Mouse (Mus musculus): ENCODE results near the gene Hemk1. TPM values are rescaled to one million over a fixed set of nuclear protein-coding genes. Genes with fewer than 3 reads are reported as not detected.

Hemk1 gene
- polyA plus RNA-seq, 1 experiment: 28.6 TPM

DNA sequence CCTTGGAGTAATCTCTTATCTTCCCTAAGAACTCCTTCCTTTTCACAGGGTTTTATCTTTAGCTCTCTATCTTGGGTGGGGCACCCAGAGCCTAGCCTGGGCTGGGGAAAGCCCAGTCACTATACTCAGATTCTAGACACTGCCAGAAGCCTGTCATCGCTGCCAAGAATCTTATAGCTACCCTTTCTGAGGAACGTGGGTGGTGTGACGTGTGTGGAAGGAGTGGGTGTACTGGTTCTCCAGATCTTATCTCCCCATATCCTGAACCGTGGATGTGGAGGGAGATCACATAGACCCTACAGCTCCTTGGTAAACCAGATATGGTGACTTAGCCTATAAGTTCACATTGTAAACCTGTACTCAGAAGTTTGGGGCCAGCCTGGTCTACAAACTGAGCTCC, 42.5 kb downstream of the Hemk1 start:
- no peak for DNase-seq (ENCODE audit: low read depth)

DNA sequence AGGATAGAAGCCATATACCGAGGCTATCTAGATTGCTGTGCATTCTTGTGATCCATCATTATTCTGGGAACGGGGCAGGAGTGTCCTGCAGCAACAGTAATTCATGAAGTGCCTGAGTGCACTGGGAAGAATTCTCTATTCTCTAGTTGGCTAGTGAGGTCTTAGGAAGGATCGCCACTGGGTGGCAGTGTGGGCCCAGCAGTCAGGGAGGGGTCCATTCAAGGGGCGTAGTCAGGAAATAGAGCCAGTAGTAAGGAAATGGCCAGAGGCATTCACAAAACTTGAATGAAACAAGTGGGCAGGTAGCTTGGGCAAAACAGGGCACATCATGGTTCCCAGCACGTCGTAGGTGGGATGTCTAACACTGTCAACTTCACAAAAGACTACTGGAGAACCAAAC, 43.9 kb downstream of the Hemk1 start:
- no peak for DNase-seq (ENCODE audit: low read depth)

DNA sequence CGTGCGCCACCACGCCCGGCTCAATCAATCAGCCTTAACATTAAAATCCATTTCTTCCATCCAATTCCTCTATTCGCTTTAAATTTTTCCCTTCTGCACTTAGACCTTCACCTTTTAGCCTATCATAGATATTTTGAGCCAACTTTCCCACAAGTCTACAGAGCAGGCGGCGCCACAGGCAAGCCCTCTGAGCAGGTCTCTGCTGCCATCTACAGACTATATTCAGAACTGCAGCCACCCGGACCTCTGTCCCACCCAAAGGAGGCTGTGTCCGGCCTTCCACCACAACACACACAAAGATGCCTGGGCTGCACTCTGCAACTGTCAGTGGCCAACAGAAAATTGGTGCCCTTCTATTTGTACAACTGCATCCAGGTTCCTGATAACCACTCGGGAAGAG, 47.3 kb downstream of the Hemk1 start:
- no peak for DNase-seq (ENCODE audit: low read depth)

DNA sequence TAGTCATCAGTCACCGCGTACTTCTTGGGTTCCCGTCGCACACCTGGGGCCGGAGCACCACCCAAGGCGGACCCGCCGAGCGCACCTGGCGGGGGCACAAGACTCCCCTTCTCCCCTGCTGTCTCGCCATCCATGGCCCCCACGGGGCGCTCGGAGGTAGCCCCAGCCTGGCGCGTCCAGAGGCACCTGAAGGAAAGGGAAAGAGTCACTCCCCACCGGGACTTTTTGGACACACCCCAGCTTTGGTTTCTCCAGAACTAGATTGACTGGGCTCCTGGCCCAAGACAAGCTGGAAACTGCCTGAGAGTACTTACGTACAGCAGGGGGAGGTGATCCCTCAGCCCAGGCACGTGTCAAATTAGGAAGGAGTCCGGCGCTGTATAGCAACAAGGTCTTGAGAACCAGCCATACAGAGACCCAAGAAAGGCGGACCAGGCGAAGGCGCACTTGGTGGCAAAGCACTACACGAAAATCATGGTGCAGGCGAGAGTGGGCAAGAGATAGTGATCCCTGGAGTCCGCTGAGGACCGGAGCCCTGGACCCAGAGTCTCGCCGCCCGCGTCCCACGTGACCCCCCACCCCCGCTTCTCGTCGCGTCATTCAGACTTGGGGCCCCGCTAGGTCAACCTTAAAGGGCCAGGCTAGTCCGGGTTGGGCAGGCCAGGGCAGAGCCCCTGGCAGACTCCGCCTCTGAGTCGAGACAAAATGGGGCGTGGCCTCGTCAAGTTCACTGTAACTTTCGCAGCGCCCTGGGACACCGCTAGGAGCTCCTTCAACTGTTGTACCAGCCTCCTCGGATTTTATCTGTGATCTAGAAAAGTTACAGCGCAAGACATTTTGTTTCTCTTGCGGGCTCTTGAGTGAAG, 48.7 kb downstream of the Hemk1 start, which contains the start of gene Mapkapk3:
Gene Mapkapk3 (minus strand): TSS at position 667 of the 866 bp plus-strand sequence.
- DNase-seq (ENCODE audit: low read depth): peak; percentile 79

DNA sequence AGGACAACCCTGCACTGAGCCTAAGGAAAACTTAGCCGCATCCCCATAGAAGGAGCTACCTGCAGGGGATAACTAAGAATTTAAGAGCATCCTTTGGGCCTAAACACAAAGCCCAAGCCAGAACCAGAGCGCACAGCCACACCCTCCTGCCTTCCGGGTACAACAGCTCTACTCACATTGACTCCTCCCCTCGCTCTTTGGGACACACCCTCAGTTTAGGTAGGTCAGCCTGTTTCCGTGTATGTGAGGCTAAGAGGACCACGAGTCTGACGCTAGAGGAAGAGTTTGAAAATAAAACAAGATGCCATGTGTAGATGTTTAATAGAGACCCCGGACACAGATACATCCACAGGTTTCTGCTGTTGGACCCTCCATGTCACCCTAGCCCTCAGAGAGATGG, 49.4 kb downstream of the Hemk1 start:
- DNase-seq (ENCODE audit: low read depth): no peak

DNA sequence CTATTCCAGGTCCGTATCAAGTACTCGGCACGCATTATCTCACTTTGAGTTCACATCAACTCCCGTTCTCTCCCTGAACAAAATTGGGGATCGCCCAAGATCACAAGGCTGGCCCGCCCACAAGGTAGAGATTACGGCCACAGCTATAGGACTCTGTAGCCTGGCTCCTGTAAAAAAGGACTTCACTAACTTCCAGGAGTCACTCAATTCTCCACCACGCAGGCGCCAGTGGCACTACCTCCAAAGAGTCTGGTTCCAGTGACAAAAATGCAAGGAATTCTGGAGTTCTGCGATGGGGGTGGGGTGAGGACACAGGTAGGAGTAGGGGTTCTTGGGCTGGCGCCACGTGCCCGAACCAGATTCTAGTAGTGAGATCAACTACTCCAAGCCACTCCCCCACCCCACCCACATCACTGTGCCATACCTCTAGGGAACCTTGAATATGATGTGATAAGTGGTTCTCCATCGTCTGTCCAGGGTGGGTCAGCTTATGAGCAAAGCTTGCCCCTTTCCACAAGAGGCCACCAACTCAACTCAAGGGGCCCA, 50.0 kb downstream of the Hemk1 start:
- DNase-seq (ENCODE audit: low read depth): no peak

DNA sequence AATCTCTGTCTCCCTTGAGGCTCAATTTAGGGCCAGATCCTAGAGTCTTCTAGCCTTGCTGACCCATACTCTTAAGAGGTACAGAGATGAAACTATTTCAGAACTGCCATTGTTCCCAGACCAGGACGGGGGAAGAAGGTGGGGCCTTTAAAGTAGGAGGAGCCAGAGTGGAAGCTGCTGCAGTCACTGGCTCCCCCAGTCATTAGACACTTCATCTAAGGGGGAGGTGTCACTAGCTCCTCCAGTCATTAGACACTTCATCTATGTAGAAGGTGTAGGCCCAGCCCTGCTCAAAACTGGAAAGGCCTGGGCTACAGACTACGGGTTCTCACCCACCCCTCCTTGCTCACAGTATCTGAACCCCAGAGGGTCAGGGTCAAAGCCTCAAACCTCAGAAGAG, 50.9 kb downstream of the Hemk1 start:
- DNase-seq (ENCODE audit: low read depth): no peak

DNA sequence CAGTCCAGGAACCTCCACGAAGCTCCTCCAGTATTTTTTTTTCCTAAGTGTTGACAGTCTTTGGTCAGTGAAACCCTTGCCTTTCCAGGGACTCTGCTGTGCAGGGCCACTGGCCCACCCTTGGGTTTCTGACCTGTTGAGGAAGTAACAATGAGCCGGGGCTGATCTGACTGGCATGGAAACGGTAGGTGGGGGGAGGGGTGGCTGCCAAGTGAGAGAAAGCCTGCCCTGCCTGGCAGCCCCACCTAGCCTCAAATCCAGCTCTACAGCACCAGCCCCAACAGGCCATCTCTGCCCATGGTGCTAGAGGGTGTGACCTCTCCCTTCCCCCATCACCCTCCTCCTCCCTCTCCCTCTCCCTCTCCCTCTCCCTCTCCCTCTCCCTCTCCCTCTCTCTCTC, 53.1 kb downstream of the Hemk1 start:
- DNase-seq (ENCODE audit: low read depth): no peak

DNA sequence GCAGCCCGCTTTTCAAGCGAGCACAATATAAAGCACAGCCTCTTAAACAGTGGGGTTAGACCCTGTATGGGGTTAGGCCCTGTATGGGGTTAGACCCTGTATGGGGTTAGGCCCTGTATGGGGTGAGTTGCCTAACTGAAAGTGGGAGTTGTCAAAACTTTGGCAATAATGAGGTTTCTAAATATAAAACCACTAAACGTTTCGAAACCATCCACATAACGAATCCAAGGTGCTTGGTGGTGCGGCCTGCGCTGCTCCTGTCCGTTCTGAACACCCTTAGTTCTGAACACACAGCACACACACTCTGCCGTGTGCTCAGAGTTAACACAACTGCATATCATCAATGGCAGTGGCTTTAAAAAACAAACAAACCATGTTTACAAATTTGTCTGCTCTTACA, 55.2 kb downstream of the Hemk1 start:
- DNase-seq (ENCODE audit: low read depth): no peak

DNA sequence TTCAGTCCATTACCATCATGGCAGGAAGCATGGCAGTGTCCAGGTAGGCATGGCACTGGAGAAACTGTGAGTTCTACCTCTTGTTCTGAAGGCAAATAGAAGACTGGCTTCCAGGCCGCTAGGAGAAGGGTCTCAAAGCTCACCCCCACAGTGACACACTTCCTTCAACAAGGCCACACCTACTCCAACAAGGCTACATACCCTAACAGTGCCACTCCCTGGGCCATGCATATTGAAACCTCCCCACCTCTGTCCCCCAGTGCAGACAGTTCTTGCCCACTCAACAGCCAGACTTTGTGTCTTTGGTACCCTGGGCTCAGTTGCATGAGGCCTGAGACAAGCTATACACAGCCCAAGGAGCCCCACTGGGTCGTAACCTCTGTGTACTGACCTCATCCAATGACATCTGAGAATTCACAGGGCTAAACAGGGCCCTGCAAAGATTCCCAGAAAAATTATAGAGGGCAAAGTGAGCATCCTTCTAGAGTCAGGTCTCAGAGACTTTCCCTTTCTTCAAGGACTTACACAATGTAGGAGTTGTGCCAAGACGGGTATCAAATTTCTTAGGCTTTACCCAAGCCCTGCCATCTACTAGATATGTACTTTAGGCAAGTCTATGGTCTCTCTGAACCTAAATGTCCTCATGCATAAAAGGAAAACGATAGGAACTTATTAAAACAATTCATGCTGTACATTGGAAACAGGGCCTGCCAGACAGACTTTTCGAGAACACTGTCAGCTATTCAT, 56.7 kb downstream of the Hemk1 start:
- DNase-seq (ENCODE audit: low read depth): no peak

DNA sequence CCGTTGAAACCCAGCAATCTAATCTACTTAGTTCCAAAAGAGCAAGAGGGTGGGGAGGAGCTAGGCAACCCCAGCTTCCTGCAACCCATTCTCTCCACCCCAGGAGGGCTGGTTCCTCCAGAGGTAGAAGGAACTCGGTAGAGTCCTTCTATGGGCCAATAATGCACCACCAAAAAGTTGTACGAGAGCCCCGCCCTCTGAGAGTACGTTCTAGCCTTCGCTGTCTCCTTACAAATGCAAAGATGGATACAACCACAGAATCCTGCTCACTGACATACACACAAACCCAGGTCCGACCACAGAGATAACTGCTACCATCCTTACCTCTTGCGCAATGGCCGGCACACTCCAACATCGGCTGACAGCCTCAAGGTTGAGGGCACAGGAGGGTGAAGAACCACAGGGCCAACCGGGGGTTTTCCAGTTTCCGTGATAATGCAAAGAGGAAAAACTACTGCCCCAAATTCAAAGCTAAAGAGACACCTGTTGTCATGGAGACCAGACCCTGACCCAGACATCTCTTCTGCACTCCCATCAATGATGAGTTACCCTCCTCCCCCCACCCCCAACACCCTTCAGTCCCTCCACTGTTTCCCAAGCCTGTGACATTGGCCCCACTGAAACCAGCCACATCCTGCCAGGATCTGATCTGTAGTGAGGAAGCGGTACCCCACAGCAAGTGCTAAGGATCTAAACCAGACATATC, 57.7 kb downstream of the Hemk1 start:
- no peak for DNase-seq (ENCODE audit: low read depth)

DNA sequence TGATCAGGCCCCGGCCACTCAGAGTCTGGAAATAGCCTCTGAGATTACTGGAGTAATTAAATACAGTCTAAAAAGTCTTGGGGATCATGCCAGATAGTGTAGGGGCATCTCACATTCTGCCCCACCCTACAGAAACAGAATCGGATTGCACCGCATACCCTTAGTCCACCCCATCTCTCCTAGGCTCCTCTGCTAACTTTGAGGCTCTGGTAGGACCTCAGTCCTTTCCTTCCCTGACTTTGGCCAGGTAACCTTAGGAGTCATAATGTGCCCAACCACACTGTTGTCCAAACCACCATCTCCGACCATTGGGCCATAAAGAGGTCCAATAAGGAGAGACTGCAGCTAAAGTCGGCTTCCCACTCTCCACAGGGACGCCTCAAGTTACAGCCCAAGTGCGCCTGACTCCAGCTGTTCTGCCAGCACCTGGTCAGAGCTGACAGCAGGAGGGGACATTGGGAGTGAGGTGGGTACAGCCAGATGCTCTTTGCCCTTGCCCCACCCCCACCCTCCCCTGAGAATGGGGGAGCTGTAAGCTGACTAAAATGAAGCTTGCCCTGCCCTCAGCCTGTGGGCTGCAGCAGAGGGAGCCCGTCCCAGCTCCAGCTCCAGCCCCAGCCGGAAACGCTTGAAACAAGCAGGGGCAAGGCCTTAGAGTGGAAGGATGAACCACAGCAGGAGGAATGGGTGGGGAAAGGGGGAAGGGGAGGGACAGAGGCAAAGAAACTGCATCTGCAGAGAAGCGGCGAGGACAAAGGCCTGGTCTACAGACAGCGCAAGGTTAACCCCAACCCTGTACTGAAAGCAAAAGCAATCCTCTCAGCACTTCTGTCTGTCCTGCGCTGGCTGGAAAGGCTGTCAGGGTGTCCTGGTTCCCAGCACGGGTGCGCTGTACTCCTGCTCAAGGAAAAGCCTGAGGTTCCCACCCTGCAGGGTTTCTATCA, 58.5 kb downstream of the Hemk1 start:
- DNase-seq (ENCODE audit: low read depth): no peak

DNA sequence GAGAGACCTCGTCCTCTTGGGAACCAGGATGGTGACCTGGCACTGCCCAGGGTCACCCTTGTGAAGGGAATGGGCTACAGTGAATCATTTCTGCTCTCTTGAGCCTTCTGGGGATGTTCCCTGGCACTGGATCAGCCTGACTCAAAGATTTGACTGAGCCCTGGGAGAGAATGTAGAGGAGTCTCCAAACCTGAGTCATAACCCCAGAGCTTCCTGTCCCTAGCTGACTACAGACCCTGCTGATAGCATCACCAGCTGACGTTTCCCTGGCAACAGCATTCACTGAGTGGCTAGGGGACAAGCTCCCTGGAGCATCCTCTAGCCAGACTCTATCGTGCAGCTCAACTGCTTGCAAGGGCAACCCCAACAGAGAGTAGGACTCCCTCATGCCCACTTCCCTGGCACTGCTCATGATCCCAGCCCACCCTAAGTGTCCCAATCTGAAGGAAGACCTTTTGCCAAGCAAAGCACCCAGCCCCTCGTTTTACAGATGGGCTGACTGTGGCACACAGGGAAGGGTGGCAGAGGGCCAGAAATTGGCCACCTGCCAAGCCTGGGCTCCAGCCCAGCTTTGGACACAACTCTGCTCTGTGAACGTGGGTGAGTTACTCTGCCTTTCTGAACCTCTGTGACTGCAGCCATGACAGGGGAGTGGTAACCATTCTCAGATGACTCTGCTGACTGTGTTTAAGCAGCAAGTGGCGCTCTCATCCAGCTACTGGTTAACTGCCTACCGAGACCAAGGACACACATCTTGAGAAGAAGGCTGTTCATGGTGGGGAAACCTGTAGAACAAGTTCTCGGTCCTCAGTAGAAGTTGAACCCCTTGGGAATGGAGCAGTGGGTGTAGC, 59.4 kb downstream of the Hemk1 start:
- DNase-seq (ENCODE audit: low read depth): no peak

DNA sequence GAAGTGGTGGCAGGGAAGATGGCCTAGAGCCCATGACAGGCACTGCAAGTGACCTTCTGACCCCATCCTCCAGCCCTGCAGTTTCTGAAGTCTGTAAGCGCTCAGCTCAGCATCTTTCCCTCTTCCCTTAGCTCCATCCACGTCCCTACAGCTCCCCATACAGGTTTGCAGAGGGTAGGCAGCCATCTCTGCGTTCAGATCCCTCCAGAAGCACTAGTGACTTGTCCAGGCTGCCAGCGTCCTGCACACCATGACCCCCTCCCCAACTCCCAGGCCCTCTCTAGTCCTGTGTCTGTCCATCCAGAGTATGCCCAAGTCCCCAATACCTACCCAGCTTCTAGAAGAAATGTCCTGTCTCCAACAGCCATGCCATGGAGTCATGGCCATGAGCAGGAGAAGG, 60.0 kb downstream of the Hemk1 start:
- DNase-seq (ENCODE audit: low read depth): no peak

DNA sequence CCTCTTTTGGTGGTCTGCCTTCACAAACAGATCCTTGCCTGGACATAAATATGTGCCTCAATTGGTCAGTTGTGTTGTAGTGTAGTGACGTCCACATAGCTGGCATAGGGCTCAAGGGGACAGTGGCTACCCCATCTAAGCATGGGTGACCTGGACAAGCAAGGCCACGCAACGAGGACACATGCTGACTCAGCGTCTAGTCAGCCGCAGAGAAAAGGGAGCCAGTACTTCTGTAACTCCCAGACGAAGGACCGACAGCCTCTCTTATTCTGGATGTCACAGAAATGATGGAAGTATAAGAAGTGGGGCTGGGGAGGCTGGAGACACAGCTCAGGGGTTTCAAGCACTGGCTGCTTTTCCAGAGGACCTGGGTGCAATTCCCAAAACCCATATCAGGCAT, 60.5 kb downstream of the Hemk1 start:
- no peak for DNase-seq (ENCODE audit: low read depth)

Other genes starting within 250 kb of the Hemk1 start
- gene Dock3, start 106.4 kb downstream of the Hemk1 start, polyA plus RNA-seq (2012; rRNA removed): 0.10 and 1.5 TPM in 2 replicates
- gene Mapkapk3, start 48.5 kb downstream of the Hemk1 start, polyA plus RNA-seq (2012; rRNA removed): 11.1 and 12.8 TPM in 2 replicates
- gene Cish, start 42.3 kb downstream of the Hemk1 start, polyA plus RNA-seq (2012; rRNA removed): 14.5 and 18.3 TPM in 2 replicates
- gene 6430571L13Rik, start 2.3 kb upstream of the Hemk1 start, polyA plus RNA-seq (2012; rRNA removed): 0.61 and 0.66 TPM in 2 replicates
- gene Cacna2d2, start 61.3 kb upstream of the Hemk1 start, polyA plus RNA-seq (2012; rRNA removed): 2.2 TPM in 2 replicates
- 54.1 and 56.0 TPM in 2 replicates for gene Tmem115, start 195.6 kb upstream of the Hemk1 start, polyA plus RNA-seq (2012; rRNA removed)
- gene Cyb561d2, start 203.8 kb upstream of the Hemk1 start, polyA plus RNA-seq (2012; rRNA removed): 58.2 and 65.4 TPM in 2 replicates
- 29.7 and 35.0 TPM in 2 replicates for gene Nprl2, start 203.9 kb upstream of the Hemk1 start, polyA plus RNA-seq (2012; rRNA removed)
- 7.9 and 8.4 TPM in 2 replicates for gene Zmynd10, start 208.9 kb upstream of the Hemk1 start, polyA plus RNA-seq (2012; rRNA removed)
- gene Rassf1, start 213.2 kb upstream of the Hemk1 start, polyA plus RNA-seq (2012; rRNA removed): 30.9 and 36.8 TPM in 2 replicates
- 54.3 and 59.6 TPM in 2 replicates for gene Tusc2, start 224.9 kb upstream of the Hemk1 start, polyA plus RNA-seq (2012; rRNA removed)
- gene Hyal2, start 229.6 kb upstream of the Hemk1 start, polyA plus RNA-seq (2012; rRNA removed): 68.6 and 82.6 TPM in 2 replicates
- gene Hyal1, start 238.6 kb upstream of the Hemk1 start, polyA plus RNA-seq (2012; rRNA removed): 17.0 and 17.8 TPM in 2 replicates
- gene Naa80, start 240.5 kb upstream of the Hemk1 start, polyA plus RNA-seq (2012; rRNA removed): 52.7 and 58.7 TPM in 2 replicates
- 2.4 and 2.6 TPM in 2 replicates for gene Hyal3, start 242.5 kb upstream of the Hemk1 start, polyA plus RNA-seq (2012; rRNA removed)
- 30.6 and 32.7 TPM in 2 replicates for gene Ifrd2, start 249.3 kb upstream of the Hemk1 start, polyA plus RNA-seq (2012; rRNA removed)